Mouse (Mus musculus) spleen, adult 18-20 months (tissue): Measurements from ENCODE around the gene Myl3.

Source experiments
- DNase-seq, 2 experiments: peaks; one replicate each; pipeline ENCODE4 v3.0.0; 2022; ENCODE audit warnings: mixed read lengths in 2 of 2

The Myl3 gene

GRCm38 (mm10) chr9:110732623-110733022 is 9.0 kb upstream of the Myl3 start:
- DNase-seq: peak; percentile 36 to 39

- DNase-seq: no peak
These were observed 8.6 kb upstream of the Myl3 start for GRCm38 (mm10) chr9:110733102-110733501.

- no peak for DNase-seq
These were observed 7.5 kb upstream of the Myl3 start for GRCm38 (mm10) chr9:110734154-110734553.

GRCm38 (mm10) chr9:110736362-110736761 is 5.3 kb upstream of the Myl3 start:
- no peak for DNase-seq

GRCm38 (mm10) chr9:110738054-110738453 is 3.6 kb upstream of the Myl3 start:
- no peak for DNase-seq

- no peak for DNase-seq
These were observed 1.7 kb upstream of the Myl3 start for GRCm38 (mm10) chr9:110739961-110740360.

GRCm38 (mm10) chr9:110742295-110742950 is 762 bp downstream of the Myl3 start:
- peak in 1 of 2 experiments; percentile 12 for DNase-seq

GRCm38 (mm10) chr9:110742951-110743455 is 1.3 kb downstream of the Myl3 start:
- DNase-seq: no peak

- no peak for DNase-seq
These were observed 2.0 kb downstream of the Myl3 start for GRCm38 (mm10) chr9:110743456-110744323.

- DNase-seq: no peak
These were observed 4.1 kb downstream of the Myl3 start for GRCm38 (mm10) chr9:110745752-110746151.

- no peak for DNase-seq
These were observed 4.6 kb downstream of the Myl3 start for GRCm38 (mm10) chr9:110746238-110746637.

- no peak for DNase-seq
These were observed 5.3 kb downstream of the Myl3 start, which contains the start of gene Pth1r for GRCm38 (mm10) chr9:110746961-110747360. Gene Pth1r, minus strand, starts transcription at chr9:110747145.

- DNase-seq: no peak
These were observed 6.8 kb downstream of the Myl3 start for GRCm38 (mm10) chr9:110748451-110748850.

GRCm38 (mm10) chr9:110750404-110751187 is 8.9 kb downstream of the Myl3 start:
- no peak for DNase-seq

GRCm38 (mm10) chr9:110751412-110751811 is 9.8 kb downstream of the Myl3 start:
- no peak for DNase-seq

GRCm38 (mm10) chr9:110752917-110753435 is 11.3 kb downstream of the Myl3 start:
- no peak for DNase-seq

- DNase-seq: no peak
These were observed 12.1 kb downstream of the Myl3 start for GRCm38 (mm10) chr9:110753773-110754172.

GRCm38 (mm10) chr9:110757816-110758215 is 16.2 kb downstream of the Myl3 start:
- no peak for DNase-seq

GRCm38 (mm10) chr9:110758605-110759004 is 16.9 kb downstream of the Myl3 start:
- no peak for DNase-seq

- peak in 1 of 2 experiments; percentile 55 for DNase-seq
These were observed 17.6 kb downstream of the Myl3 start for GRCm38 (mm10) chr9:110759265-110759664.

GRCm38 (mm10) chr9:110760886-110761285 is 19.2 kb downstream of the Myl3 start:
- DNase-seq: no peak

GRCm38 (mm10) chr9:110762763-110763162 is 21.1 kb downstream of the Myl3 start:
- no peak for DNase-seq

- no peak for DNase-seq
These were observed 21.7 kb downstream of the Myl3 start for GRCm38 (mm10) chr9:110763405-110763804.
